Mouse (Mus musculus): ENCODE measurements around the gene Foxb1. TPM values are rescaled to one million over a fixed set of nuclear protein-coding genes. Genes with fewer than 3 reads are reported as not detected.

Gene Foxb1
- polyA plus RNA-seq, 2 experiments, result 0.03 TPM; not detected in 1

GRCm38 (mm10) chr9:69756041-69756440, 4.7 kb downstream of the Foxb1 start:
- no peak for DNase-seq (ENCODE audit: low spot score)
- H3K9me3 ChIP-seq (ENCODE audit: control insufficient read depth, low read length), result no peaks in the 10 kb centered on the region
- no peak overlapping the region for H3K4me3 ChIP-seq (replicated peaks; ENCODE audit: low read length)

DNA sequence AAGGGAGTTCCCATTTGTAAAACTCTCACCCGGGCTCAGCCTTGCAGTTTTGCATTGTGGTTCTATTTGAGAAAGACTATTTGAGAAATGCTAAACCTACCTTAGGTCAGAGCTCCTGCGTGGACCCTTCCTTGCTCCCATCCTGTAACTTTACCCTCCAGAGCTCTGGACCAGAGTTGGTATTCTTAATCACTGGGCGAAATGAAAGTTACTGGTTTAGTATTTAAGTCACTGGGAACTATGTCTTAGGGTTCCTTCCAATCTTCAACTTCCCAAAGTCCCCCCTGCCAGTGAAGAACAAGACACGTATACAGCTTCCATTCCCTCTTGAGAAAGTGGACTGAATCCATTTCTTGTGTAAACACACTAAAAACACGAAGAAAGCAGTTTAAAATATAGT, 5.6 kb downstream of the Foxb1 start:
- Histone ChIP-seq H3K27ac (replicated peaks; ENCODE audit: low read depth, low read length) (no peak overlapping the region), H3K27me3 (ENCODE audit: control insufficient read depth, insufficient read depth, low read length) (peaks cover 71% of the 10 kb centered on the region), H3K4me3 (replicated peaks; ENCODE audit: low read length) (no peak overlapping the region), H3K9ac (ENCODE audit: low read depth, low read length, severe bottlenecking) (no peak overlapping the region), H3K4me2 (replicated peaks; ENCODE audit: low read depth, low read length, severe bottlenecking) (no peak overlapping the region), H3K9me3 (ENCODE audit: control insufficient read depth, low read length) (no peaks in the 10 kb centered on the region), H3K36me3 (ENCODE audit: control insufficient read depth, insufficient read depth, low read length) (no peaks in the 10 kb centered on the region), H3K4me1 (ENCODE audit: control insufficient read depth, insufficient read depth, low read length) (peaks cover 3% of the 10 kb centered on the region; the same call in 1 of the 2 replicates)
- DNase-seq (ENCODE audit: low spot score), result no peak
- 19% methylated on average over 5 of the region's 5 CpGs for WGBS
- ATAC-seq (ENCODE audit: low FRiP score, low read depth), result no peak
- no peak for TF ChIP-seq POLR2A (IDR thresholded peaks at IDR 0.05; ENCODE audit: borderline replicate concordance, extremely low read depth, insufficient read depth, insufficient read length)

More at GRCm38 (mm10) chr9:69756041-69756440, 4.7 kb downstream of the Foxb1 start:
- Histone ChIP-seq H3K9ac (ENCODE audit: low read depth, low read length, severe bottlenecking) (no peak overlapping the region), H3K4me1 (ENCODE audit: control insufficient read depth, insufficient read depth, low read length) (peaks cover 3% of the 10 kb centered on the region; the same call in 1 of the 2 replicates), H3K36me3 (ENCODE audit: control insufficient read depth, insufficient read depth, low read length) (no peaks in the 10 kb centered on the region), H3K4me2 (replicated peaks; ENCODE audit: low read depth, low read length, severe bottlenecking) (no peak overlapping the region), H3K27me3 (ENCODE audit: control insufficient read depth, insufficient read depth, low read length) (peaks cover 80% of the 10 kb centered on the region), H3K27ac (replicated peaks; ENCODE audit: low read depth, low read length) (no peak overlapping the region)
- no peak for ATAC-seq (ENCODE audit: low FRiP score, low read depth)
- 34% methylated on average over 7 of the region's 7 CpGs for WGBS
- no peak for TF ChIP-seq POLR2A (IDR thresholded peaks at IDR 0.05; ENCODE audit: borderline replicate concordance, extremely low read depth, insufficient read depth, insufficient read length)

DNA sequence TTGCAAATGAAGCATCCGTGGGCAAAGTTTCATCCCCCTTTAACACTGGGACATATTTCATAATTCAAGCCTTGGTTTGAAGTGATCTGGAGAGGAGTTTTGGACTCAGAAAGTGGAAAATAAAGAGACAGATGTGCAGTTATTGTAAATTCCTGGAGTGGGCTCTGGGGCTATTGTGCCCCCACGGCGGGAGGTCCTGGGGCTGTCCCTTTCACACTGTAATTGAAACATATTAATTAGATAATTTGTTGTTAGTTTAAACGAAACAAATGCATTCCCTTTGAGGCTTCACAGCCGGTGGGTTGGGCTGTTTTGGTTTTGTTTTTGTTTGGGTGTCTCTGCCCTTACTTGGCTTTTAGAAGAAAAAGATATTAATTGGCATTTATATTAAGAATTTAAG, 6.0 kb downstream of the Foxb1 start:
- Histone ChIP-seq H3K4me1 (ENCODE audit: control insufficient read depth, insufficient read depth, low read length) (peaks cover 3% of the 10 kb centered on the region; the same call in 1 of the 2 replicates), H3K27ac (replicated peaks; ENCODE audit: low read depth, low read length) (no peak overlapping the region), H3K4me3 (replicated peaks; ENCODE audit: low read length) (no peak overlapping the region), H3K9me3 (ENCODE audit: control insufficient read depth, low read length) (no peaks in the 10 kb centered on the region), H3K9ac (ENCODE audit: low read depth, low read length, severe bottlenecking) (no peak overlapping the region), H3K4me2 (replicated peaks; ENCODE audit: low read depth, low read length, severe bottlenecking) (no peak overlapping the region), H3K36me3 (ENCODE audit: control insufficient read depth, insufficient read depth, low read length) (no peaks in the 10 kb centered on the region), H3K27me3 (ENCODE audit: control insufficient read depth, insufficient read depth, low read length) (peaks cover 67% of the 10 kb centered on the region)
- DNase-seq (ENCODE audit: low spot score) (no peak), ATAC-seq (ENCODE audit: low FRiP score, low read depth) (no peak)
- WGBS, result 11% methylated on average over 5 of the region's 5 CpGs
- TF ChIP-seq POLR2A (IDR thresholded peaks at IDR 0.05; ENCODE audit: borderline replicate concordance, extremely low read depth, insufficient read depth, insufficient read length), result no peak

DNA sequence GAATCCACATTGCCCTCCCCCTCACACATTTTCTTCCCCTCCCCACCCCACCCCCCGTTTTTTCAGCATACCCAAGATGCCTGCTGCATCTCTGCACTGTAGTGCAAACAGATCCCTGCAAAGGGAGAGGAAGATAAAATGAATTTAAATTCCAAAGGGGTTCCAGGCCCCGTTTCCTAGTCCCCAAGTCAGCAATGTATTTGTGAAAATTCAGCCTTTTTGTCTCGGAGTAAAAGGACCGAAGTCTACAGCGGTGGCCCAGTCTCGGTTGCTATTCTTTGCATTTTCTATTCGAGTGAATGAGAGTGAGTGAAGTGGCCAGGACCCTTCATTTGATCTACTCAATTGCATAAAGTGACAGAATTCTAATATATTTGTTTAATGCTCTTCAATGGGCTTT, 6.4 kb downstream of the Foxb1 start:
- Histone ChIP-seq H3K27ac (replicated peaks; ENCODE audit: low read depth, low read length) (no peak overlapping the region), H3K27me3 (ENCODE audit: control insufficient read depth, insufficient read depth, low read length) (peaks cover 63% of the 10 kb centered on the region), H3K9ac (ENCODE audit: low read depth, low read length, severe bottlenecking) (no peak overlapping the region), H3K4me3 (replicated peaks; ENCODE audit: low read length) (no peak overlapping the region), H3K4me1 (ENCODE audit: control insufficient read depth, insufficient read depth, low read length) (no peaks in the 10 kb centered on the region; the same call in 1 of the 2 replicates), H3K4me2 (replicated peaks; ENCODE audit: low read depth, low read length, severe bottlenecking) (no peak overlapping the region), H3K36me3 (ENCODE audit: control insufficient read depth, insufficient read depth, low read length) (no peaks in the 10 kb centered on the region), H3K9me3 (ENCODE audit: control insufficient read depth, low read length) (no peaks in the 10 kb centered on the region)
- no peak for ATAC-seq (ENCODE audit: low FRiP score, low read depth)
- 11% methylated on average over 7 of the region's 7 CpGs for WGBS
- no peak for TF ChIP-seq POLR2A (IDR thresholded peaks at IDR 0.05; ENCODE audit: borderline replicate concordance, extremely low read depth, insufficient read depth, insufficient read length)
- DNase-seq (ENCODE audit: low spot score), result no peak

GRCm38 (mm10) chr9:69747971-69748370, 12.8 kb downstream of the Foxb1 start:
- no peak overlapping the region for H3K4me3 ChIP-seq (replicated peaks; ENCODE audit: low read length)
- 86% methylated on average over 1 of the region's 1 CpGs for WGBS
- ATAC-seq (ENCODE audit: low FRiP score, low read depth) (no peak), DNase-seq (ENCODE audit: low spot score) (no peak)
- no peaks in the 10 kb centered on the region for H3K4me1 ChIP-seq (ENCODE audit: control insufficient read depth, insufficient read depth, low read length)
- no peaks in the 10 kb centered on the region for H3K36me3 ChIP-seq (ENCODE audit: control insufficient read depth, insufficient read depth, low read length)
- no peaks in the 10 kb centered on the region for H3K9me3 ChIP-seq (ENCODE audit: control insufficient read depth, low read length)
- no peak overlapping the region for H3K27ac ChIP-seq (replicated peaks; ENCODE audit: low read depth, low read length)
- no peak overlapping the region for H3K9ac ChIP-seq (ENCODE audit: low read depth, low read length, severe bottlenecking)
- no peaks in the 10 kb centered on the region for H3K27me3 ChIP-seq (ENCODE audit: control insufficient read depth, insufficient read depth, low read length)
- no peak overlapping the region for H3K4me2 ChIP-seq (replicated peaks; ENCODE audit: low read depth, low read length, severe bottlenecking)
- no peak for TF ChIP-seq POLR2A (IDR thresholded peaks at IDR 0.05; ENCODE audit: borderline replicate concordance, extremely low read depth, insufficient read depth, insufficient read length)

DNA sequence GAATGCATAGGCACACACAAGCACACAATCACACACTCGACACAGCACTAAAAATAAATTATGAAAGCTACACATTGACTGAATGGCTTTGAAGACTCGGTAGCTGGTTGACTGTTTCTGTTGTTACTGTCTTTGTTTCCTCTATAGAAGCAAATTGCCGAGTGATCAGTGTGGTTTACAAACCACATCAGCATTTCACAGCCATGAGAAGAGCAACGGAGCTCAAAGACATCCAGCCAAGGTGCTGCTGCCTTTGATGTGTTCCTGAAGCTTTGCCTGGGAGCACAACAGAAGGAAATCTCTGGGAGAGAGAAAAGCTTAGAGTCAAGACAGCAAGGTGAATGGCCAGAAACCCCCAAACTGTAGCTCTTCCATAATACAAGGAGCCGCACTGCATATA, 32.0 kb downstream of the Foxb1 start:
- Histone ChIP-seq H3K27ac (replicated peaks; ENCODE audit: low read depth, low read length) (no peak overlapping the region), H3K9me3 (ENCODE audit: control insufficient read depth, low read length) (no peaks in the 10 kb centered on the region), H3K9ac (ENCODE audit: low read depth, low read length, severe bottlenecking) (no peak overlapping the region), H3K27me3 (ENCODE audit: control insufficient read depth, insufficient read depth, low read length) (no peaks in the 10 kb centered on the region), H3K4me1 (ENCODE audit: control insufficient read depth, insufficient read depth, low read length) (no peaks in the 10 kb centered on the region), H3K4me2 (replicated peaks; ENCODE audit: low read depth, low read length, severe bottlenecking) (no peak overlapping the region), H3K36me3 (ENCODE audit: control insufficient read depth, insufficient read depth, low read length) (no peaks in the 10 kb centered on the region), H3K4me3 (replicated peaks; ENCODE audit: low read length) (no peak overlapping the region)
- WGBS, result 32% methylated on average over 5 of the region's 5 CpGs
- no peak for DNase-seq (ENCODE audit: low spot score)
- TF ChIP-seq POLR2A (IDR thresholded peaks at IDR 0.05; ENCODE audit: borderline replicate concordance, extremely low read depth, insufficient read depth, insufficient read length), result no peak
- ATAC-seq (ENCODE audit: low FRiP score, low read depth), result no peak
